Mouse (Mus musculus) left cerebral cortex, adult 9 months (tissue): ENCODE results near the gene Scamp3.
"Not testable (repeated sequence)": the region's sequence is repeated elsewhere in the genome, so short reads cannot be mapped to it uniquely, and the experiment has no call there.

Source experiments
- DNase-seq, 2 experiments: peaks; one replicate each; pipeline ENCODE4 v3.0.0; 2022; ENCODE audit warnings: low spot score in 2 of 2

Gene Scamp3

DNA sequence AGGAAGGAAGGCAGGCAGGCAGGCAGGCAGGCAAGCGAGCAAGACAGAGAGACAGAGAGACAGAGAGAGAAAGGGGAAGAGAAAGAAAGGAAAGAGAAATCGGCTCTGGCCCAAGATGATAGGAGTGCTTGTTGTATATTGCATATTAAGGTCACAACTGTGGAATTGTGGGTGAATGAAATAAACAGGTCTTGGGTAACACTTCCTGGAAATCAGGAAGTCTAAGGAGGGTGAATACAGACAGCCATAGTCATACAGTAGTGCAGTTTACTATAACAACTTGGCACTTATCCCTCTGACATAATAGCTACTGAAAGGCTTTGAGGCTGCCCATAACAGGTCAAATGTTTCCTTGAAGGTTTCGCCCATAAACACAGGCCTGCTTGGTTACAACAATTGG, 22.6 kb downstream of the Scamp3 start:
- no peak for DNase-seq

DNA sequence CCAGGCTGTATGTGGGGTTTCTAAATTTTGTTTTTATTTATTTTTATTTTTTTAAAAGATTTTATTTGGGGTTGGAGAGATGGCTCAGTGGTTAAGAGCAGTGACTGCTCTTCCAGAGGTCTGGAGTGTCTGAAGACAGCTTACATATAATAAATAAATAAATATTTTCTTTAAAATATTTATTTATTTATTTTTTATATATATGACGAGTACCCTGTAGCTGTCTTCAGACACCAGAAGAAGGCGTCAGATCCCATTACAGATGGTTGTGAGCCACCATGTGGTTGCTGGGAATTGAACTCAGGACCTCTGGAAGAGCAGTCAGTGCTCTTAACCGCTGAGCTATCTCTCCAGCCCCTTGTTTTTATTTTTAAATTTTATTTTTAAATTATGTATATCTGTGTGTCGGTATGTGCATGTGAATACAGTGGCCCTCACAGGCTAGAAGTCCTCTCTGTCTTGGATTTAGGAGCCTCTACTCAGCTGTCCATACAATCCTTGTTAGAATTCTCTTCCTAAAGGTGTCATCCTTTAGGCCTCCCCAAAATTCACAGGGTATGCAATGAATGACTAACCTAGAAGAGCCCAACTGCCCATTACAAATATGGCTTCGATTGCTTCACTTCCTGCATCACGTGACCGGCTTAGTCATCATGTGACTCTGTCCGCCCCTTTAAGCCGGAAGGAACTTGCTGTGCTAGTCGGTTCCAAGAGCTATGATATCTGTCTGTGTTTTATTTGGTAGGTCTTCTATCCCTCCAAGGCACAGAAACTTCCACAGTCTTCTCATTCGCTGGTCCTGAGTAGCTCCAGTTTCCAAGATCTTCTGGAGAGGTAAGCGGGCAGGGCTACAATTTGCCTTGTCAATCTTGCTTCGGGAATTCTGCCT, 25.2 kb downstream of the Scamp3 start, which contains the start of gene Gba:
Gene Gba (plus strand): TSS at position 676 of the 889 bp plus-strand sequence.
- peak; percentile 67 to 91 for DNase-seq

DNA sequence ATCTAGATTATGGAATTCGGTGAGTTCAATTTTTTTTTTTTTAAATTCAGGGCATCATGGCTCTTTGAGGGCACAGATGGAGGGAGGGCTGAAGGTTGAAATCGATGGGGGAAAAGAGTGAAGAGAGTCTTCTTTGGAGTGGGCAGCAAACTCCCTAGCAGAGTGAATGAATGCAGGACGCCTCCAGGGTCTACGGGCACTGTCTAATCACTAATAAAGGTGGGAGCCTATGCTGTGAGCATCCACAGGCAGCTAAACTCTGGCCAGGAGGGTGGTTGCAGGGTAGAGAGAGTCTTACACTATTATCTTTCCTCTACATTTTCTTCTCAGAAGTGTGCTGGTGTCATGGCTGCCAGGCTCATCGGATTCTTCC, 25.9 kb downstream of the Scamp3 start:
- DNase-seq, result no peak

DNA sequence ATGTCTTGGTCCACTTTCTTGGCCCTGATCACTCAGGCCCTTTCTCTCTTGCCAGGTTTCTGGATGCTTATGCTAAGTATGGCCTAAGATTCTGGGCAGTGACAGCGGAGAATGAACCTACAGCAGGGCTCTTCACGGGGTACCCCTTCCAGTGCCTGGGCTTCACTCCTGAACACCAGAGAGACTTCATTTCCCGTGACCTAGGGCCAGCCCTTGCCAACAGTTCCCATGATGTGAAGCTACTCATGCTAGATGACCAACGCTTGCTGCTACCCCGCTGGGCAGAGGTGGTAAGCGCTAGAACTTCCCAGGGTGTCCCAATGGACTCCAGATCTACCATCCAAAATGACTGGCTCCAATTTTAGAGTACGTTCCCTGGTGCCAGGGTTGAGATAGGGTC, 28.8 kb downstream of the Scamp3 start:
- DNase-seq, result no peak

DNA sequence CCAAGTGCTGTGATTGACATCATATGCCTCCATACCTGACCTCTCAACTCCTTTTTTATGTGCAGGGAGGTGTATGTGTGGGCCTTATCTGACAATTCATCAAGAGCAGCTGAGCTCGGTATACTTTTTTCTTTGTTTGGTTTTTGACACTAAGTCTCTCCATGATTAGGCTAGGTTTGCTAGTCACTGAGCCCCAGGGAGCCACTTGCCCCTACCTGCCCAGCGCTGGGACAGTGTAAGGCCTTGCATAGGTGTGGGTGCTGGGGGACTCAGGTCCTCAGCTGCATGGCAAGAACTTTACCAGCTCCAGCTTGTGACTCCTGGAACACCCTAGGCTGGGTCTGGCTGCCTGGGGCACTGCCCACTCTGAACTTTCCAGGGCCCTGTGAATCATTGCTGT, 29.4 kb downstream of the Scamp3 start:
- DNase-seq, result no peak

DNA sequence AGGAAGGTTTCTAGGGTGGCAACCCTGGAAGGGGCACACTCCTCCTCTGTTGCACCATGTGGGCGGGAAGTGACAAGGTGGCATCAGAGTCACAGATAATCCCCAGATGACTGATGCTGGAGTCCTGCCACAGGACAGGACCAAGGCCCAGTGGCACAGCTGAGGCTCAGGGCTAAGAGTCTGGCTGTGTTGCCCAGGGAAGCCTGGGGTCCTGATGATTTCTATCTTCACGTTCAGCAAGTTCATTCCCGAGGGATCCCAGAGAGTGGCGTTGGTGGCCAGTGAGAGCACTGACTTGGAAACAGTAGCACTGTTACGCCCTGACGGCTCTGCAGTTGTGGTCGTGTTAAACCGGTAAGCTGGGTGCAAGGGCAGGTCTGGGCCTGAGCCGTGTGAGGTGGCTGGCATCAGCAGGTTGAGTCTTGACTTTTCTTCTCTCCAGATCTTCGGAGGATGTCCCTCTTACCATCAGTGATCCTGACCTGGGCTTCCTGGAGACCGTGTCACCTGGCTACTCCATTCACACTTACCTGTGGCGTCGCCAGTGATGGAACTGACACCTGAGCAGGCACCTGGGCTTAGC, 30.9 kb downstream of the Scamp3 start:
- DNase-seq, result no peak

DNA sequence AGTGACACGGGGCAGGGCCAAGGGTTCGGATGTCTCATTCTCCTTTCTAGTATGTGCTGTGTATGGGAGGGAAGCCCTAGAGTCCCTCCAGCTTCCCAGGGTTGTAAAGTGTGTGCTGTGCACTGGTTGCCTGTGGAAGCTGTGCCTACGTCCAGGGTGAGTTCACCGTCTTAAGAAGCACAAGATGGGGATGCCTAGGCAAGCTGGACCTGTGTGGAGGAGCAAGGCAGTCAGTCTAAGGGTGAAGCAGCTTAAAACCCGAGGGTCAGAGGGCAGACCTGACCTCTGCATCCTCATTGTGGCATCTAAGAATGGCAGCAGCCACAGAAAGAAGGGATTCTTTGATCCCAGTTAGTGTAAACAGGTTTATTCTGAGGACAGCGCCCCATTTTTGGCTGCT, 31.5 kb downstream of the Scamp3 start:
- no peak for DNase-seq

DNA sequence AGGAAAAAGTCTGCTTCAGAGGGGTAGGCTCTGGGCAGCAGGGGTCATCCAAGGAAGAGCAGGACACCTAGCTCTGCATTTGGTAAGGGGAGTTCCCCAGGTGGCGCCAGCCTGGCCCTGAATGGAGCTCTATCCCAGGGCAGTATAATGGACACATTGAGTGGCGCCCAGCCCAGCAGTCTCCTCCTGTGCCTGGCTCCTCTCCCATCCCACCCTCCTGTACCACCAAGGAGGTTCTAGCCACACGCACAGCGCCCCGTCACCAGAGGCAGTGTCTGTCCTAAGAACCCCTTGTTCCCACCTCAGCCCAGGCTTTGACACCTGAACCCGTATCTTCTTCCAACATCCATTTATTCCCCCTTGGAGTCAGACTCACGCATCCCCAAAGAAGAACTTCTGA, 32.5 kb downstream of the Scamp3 start:
- DNase-seq, result no peak

DNA sequence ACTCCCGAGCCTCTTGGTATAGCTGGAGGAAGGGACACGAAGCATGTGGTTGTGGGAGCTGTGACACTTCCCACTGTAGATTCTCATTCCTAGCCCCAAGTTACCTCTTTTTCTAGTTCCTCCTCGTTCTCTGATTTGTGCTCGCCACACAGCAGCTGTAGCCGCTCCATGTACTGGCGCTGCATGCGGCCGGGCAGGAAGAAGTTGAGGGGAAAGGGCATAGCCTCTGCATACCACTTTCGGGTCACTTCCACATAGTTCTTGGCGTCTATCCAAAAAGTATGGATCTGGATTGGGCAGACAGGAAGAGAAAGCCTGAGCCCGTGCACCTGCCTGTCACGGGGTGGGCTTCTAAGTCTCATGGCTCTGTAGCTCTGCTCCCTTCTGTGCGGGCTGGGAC, 32.9 kb downstream of the Scamp3 start:
- DNase-seq, result no peak

DNA sequence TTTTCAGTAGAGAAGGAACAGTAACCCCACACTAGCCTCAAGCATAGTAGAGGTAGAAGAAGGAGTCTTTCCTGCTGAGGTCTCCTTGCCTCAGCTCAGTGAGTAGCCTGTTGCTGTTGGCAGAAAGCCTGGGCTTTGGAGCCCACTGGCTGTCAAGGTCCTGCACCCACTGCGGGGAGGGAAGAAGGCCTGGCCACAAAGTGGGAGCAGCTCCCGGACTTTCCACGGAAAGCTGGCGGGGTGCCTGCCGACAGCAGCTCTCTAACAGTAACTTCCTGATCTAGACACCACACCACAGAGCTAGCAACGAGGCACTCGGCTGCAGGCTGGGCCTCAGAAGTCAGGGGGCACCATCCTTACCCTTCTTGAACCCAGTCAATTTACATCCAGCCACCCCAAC, 33.5 kb downstream of the Scamp3 start:
- no peak for DNase-seq

DNA sequence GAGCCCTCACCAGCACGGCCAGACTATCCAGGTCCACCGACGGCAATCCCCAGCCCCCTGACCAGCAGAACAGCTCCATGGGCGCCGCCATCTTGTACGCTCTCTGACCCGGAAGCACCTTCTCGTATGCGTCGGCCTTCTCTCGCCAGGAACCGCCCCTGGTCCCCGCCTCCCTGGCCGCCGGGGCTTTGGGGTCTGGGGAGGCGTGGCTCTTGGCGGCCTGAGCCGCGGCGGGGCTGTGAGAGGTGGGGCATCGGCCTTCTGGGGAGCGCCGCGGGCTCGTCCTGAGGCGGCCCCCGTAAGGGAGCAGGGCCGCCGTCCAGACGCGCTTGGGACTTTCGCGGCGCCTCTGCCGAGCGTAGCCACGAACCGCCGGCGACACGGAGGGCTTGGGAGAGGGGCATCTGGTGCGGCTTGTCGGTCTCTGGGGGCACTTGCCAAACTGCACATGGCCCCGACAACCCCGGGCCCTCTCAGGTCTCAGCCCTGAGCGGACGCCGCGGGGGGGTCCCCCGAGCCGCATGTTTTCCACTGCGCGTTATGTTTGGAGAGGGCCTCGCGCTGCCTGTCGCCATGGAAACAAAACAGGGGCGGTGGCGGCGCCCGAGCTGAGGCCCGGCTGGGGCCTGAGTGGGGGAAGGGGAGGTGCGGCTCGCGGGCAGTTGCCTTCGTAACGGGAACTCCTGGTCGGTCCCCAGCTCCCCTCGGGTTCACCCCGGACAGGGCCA, 36.7 kb downstream of the Scamp3 start:
- peak; percentile 75 to 90 for DNase-seq

DNA sequence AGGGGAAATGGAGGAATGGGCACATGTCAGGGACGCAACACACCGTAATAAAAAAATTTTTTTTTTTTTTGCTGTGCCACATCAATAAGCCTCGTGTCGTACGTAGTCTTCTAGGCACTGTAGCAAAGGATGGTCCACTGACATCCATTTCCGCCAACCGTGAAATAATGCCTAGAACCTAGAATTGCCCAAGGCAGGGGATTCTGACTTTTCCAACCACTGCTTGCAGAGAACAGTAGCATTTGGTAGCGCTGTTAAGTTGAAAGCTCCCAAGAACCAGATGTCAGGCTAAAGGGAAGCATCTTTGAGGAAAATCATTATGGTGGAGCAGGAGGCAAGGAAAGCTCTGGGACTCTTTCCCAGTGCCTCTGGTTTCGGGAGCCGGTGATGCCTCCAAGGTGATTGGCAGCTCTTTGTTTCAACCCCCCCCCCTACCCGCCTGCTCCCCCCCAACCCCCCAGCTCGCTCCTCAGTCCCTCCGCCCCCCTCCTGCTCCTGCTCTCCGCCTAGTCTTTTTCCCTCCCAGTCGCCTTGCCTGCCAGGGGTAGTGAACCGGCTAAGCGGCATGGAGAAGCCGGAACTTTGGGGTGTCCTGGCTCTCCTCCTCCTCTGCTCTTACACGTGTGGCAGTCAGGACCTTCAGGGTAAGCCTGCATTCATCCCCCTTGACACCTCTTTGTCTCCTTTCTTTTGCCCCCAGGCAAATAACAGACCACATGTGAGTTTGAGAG, 37.6 kb downstream of the Scamp3 start, which contains the start of gene Thbs3:
Gene Thbs3 (plus strand): TSS at position 500 of the 731 bp plus-strand sequence.
- DNase-seq, result no peak

DNA sequence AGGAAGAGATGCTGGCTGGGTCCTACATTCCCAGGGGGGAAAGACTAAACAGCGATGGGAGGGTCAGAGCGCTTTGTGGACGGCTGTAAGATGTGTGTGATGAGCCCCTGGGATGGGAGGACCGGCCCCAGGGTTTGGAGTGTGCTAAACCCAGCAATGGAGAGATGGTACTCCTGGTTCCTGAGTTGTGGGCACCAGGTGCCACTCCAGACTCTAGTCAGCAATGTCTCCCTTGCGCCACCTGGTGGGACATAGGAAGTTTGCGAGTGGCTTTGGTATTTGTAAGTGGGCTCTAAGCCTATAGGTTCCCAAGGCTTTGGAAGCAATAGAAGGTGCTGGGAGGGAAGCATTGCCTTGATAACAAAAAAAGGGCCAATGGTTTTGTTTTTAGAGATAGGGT, 38.6 kb downstream of the Scamp3 start:
- peak in 1 of 2 experiments; percentile 90 for DNase-seq

DNA sequence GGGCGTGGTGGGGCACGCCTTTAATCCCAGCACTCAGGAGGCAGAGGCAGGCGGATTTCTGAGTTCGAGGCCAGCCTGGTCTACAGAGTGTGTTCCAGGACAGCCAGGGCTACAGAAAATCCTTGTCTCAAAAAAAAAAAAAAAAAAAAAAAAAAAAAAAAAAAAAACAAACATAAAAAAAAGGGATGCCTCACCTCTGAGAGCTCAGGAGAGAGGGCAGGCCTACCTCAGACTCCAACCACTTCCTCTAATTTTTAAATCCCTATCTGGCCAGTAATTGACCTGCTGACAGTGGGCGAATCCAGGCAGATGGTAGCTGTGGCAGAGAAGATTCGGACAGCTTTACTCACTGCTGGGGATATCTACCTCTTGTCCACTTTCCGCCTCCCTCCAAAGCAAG, 39.1 kb downstream of the Scamp3 start:
- DNase-seq, result not testable (repeated sequence)

DNA sequence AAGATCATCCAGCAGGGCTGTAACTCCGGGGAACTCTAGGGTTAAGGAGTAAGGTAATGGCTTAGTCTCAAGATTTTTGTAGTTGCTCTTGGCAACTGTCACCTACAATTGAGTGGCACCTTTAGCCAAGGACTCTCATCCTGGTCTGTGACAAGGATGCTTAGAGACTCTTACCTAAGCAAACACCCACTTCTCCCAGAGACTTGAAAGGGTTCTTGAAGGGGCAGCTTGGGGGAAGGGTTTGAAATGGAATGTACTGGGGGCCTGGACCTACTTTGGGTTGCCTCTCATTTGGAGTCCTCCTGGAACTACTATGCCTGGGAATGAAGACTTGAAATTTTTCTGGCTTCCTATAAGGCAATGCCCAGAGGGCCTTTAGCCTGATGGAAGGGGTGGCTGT, 41.0 kb downstream of the Scamp3 start:
- no peak for DNase-seq

DNA sequence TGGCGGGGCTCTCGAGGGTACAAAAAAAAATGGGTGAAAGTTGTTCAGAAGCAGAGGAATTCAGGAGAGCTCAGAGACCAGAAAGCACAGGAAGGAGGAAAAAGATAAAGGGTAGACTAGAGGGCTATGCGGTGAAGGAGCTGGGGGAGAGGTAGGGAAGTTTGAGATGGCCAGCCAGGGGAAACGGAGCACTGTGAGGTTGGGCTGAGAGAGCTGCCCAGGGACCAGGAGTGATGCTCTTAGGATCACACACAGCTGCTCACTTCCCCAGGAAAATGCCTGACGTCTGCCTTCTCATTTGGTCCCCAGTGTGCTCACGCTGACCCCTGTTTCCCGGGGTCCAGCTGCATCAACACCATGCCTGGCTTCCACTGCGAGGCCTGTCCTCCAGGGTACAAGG, 42.3 kb downstream of the Scamp3 start:
- DNase-seq, result no peak

DNA sequence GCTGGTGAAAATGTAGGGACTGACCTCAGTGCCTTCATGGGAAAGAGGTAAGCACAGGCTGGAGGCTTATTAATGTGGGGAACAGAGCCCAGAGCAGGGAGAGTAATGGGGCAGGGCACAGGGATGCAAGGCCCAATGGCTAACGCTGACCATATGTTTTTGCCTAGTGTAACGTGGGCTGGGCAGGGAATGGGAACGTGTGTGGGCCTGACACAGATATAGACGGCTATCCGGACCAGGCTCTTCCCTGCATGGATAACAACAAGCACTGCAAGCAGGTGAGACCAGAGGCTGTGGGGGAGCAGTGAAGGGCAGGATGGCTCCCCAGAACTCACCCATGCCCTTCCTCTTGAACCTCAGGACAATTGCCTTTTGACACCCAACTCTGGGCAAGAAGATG, 43.9 kb downstream of the Scamp3 start:
- DNase-seq, result no peak

DNA sequence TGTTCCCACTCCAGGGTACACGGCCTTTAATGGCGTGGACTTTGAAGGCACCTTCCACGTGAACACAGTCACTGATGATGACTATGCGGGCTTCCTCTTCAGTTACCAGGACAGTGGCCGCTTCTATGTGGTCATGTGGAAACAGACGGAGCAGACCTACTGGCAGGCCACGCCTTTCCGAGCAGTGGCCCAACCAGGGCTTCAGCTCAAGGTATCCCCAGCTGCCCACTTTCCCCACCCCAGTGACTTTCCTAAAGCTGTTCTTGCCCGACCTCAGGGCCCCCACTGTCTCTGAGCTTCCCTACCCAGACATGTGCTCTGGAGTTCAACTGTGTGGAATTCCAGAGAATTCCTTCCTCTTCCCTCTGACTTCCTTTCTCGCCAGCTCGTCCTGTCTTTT, 47.5 kb downstream of the Scamp3 start:
- no peak for DNase-seq

DNA sequence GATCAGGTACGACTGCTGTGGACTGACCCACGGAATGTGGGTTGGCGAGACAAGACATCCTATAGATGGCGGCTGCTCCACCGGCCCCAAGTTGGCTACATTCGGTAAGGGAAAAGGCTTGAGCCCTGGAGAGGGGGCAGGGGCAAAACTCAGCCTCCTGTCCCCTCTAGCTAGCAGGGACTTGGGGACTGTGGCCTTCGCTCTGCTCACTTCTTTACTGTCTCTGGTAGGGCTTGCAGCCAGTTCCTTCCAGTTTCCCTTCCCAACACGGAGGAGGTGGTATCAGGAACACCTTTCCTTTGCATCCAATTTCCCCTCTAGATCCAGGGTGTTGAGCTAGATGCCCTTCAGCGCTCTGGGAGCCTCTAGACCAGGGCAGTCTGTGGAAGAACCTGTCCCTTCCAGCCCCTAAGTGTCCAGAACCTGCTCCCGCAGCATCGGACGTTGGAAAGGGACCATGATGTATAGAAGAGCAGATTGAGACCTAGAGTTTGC, 48.1 kb downstream of the Scamp3 start:
- no peak for DNase-seq

DNA sequence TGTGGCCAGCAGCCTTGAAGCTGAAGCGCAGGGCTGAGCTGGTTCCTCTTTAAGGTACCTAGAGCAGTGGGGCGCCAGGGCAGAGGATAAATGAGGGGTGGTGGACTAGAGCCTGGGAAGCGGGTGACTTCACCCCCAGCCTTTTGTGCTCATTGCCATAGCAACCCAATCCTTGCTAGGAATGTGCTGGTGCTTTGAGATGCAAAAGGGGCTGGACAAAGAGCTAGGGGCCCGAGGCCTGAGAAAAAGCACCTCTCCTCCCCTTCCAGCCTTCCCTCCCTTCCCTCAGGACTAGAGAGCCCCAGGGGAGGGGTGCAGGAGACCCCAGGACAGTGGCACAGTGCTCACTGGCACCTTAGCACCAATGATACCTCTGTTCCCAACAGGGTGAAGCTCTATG, 48.6 kb downstream of the Scamp3 start:
- DNase-seq, result peak in 1 of 2 experiments; percentile 50

DNA sequence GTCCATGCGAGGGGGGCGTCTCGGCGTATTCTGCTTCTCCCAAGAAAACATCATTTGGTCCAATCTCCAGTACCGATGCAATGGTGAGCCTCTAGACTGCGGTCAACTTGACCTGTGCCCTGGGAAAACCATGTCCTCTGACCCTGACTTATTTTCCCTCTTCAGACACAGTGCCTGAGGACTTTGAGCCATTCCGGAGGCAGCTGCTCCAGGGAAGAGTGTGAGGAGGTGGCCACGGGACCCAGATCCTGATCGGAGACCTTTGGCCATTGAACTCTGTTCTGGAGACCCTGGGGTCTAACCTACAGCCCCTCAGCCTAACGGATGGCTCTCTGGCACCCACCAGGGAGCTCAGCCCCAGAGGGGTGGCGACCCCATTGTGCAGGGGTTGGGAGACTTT, 49.1 kb downstream of the Scamp3 start:
- no peak for DNase-seq

DNA sequence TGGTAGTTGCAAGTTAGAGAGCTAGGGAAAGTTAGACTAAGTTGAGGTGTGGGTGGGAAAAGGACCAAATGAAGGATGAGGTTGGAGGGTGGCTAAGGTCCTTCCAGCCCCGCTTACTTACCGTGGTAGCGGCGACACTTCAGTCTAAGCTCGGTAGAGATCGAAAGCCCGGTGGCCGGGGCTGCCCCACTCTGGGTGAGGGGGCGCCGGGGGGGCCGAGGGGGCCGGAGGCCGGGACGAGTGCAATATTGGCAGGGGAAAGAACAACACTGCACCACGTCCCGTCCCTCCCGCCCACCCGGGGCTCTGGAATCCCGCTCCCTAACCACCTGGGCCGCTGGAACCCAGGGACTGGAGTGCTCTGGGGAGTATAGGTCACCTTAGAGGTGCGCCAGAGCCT, 49.6 kb downstream of the Scamp3 start, which contains the start of gene Mtx1:
Gene Mtx1 (minus strand): TSS at position 189 of the 400 bp plus-strand sequence.
- DNase-seq, result no peak
